Mouse (Mus musculus) liver, embryonic 14.5 days (tissue): ENCODE measurements around the gene Gm973.

Experiments used
- CTCF ChIP-seq: IDR thresholded peaks from 2 replicates; pipeline ENCODE4 v1.5.1; 2016; ENCODE audit warnings: antibody characterized with exemption, low read depth, control low read depth
- EP300 ChIP-seq: IDR thresholded peaks from 2 replicates; pipeline ENCODE4 v1.6.1; 2016; ENCODE audit warnings: antibody characterized with exemption, low read depth

GRCm38 (mm10) chr1:59656244-59657171 is 140.4 kb downstream of the Gm973 start:
- TF ChIP-seq CTCF (no peak), EP300 (no peak)
